Mouse (Mus musculus): ENCODE results near the gene Slit2. TPM values are rescaled to one million over a fixed set of nuclear protein-coding genes. Genes with fewer than 3 reads are reported as not detected.

The Slit2 gene
- total and polyA plus RNA-seq, 2 experiments = 0.09 to 0.13 TPM

GRCm38 (mm10) chr5:47980459-47980858, 2.5 kb upstream of the Slit2 start:
- TF ChIP-seq POLR2A (IDR thresholded peaks at IDR 0.05; ENCODE audit: extremely low read depth, insufficient read depth, low read length) (no peak), CTCF (IDR thresholded peaks at IDR 0.05; ENCODE audit: low read depth, low read length) (no peak)
- 38% methylated on average over 5 of the region's 5 CpGs for WGBS
- Histone ChIP-seq H3K27ac (replicated peaks; ENCODE audit: insufficient read depth, low read depth, low read length) (no peak overlapping the region), H3K79me2 (ENCODE audit: control insufficient read depth, insufficient read depth, low read length) (no peaks in the 10 kb centered on the region), H3K27me3 (ENCODE audit: control insufficient read depth, insufficient read depth, low read length) (peaks cover 11% of the 10 kb centered on the region), H3K9ac (ENCODE audit: low read depth, low read length) (no peak overlapping the region), H3K36me3 (ENCODE audit: control insufficient read depth, insufficient read depth, low read length) (no peaks in the 10 kb centered on the region), H3K4me3 (ENCODE audit: insufficient read depth, low read depth, low read length) (no peak overlapping the region), H3K4me1 (ENCODE audit: control insufficient read depth, insufficient read depth, low read length) (peaks cover 5% of the 10 kb centered on the region; the same call in 1 of the 2 replicates)
- DNase-seq (ENCODE audit: extremely low read depth, low read depth, low spot score) = no peak

GRCm38 (mm10) chr5:47981951-47982350, 987 bp upstream of the Slit2 start:
- Histone ChIP-seq H3K4me1 (ENCODE audit: control insufficient read depth, insufficient read depth, low read length) (peaks cover 5% of the 10 kb centered on the region; the same call in 1 of the 2 replicates), H3K27ac (replicated peaks; ENCODE audit: insufficient read depth, low read depth, low read length) (no peak overlapping the region), H3K9ac (ENCODE audit: low read depth, low read length) (no peak overlapping the region), H3K4me3 (ENCODE audit: insufficient read depth, low read depth, low read length) (no peak overlapping the region), H3K27me3 (ENCODE audit: control insufficient read depth, insufficient read depth, low read length) (peaks cover 19% of the 10 kb centered on the region), H3K36me3 (ENCODE audit: control insufficient read depth, insufficient read depth, low read length) (no peaks in the 10 kb centered on the region), H3K79me2 (ENCODE audit: control insufficient read depth, insufficient read depth, low read length) (no peaks in the 10 kb centered on the region)
- 71% methylated on average over 8 of the region's 8 CpGs for WGBS
- no peak for DNase-seq (ENCODE audit: extremely low read depth, low read depth, low spot score)
- no peak for TF ChIP-seq POLR2A (IDR thresholded peaks at IDR 0.05; ENCODE audit: extremely low read depth, insufficient read depth, low read length)

- no peak overlapping the region for H3K27ac ChIP-seq (replicated peaks; ENCODE audit: insufficient read depth, low read depth, low read length)
- peaks cover 5% of the 10 kb centered on the region; the same call in 1 of the 2 replicates for H3K4me1 ChIP-seq (ENCODE audit: control insufficient read depth, insufficient read depth, low read length)
- 2% methylated on average over 38 of the region's 38 CpGs for WGBS
- H3K4me3 ChIP-seq (ENCODE audit: insufficient read depth, low read depth, low read length) = peak overlapping the region; percentile 52; the same call in 1 of the 2 replicates
- TF ChIP-seq CTCF (IDR thresholded peaks at IDR 0.05; ENCODE audit: low read depth, low read length) (no peak), POLR2A (IDR thresholded peaks at IDR 0.05; ENCODE audit: extremely low read depth, insufficient read depth, low read length) (no peak)
- no peak for DNase-seq (ENCODE audit: extremely low read depth, low read depth, low spot score)
- H3K9ac ChIP-seq (ENCODE audit: low read depth, low read length) = no peak overlapping the region
- no peaks in the 10 kb centered on the region for H3K79me2 ChIP-seq (ENCODE audit: control insufficient read depth, insufficient read depth, low read length)
- H3K36me3 ChIP-seq (ENCODE audit: control insufficient read depth, insufficient read depth, low read length) = no peaks in the 10 kb centered on the region
- peaks cover 19% of the 10 kb centered on the region for H3K27me3 ChIP-seq (ENCODE audit: control insufficient read depth, insufficient read depth, low read length)
Observed at GRCm38 (mm10) chr5:47983746-47984583, 1.0 kb downstream of the Slit2 start.

- 5% methylated on average over 23 of the region's 23 CpGs for WGBS
- Histone ChIP-seq H3K9ac (ENCODE audit: low read depth, low read length) (no peak overlapping the region), H3K27me3 (ENCODE audit: control insufficient read depth, insufficient read depth, low read length) (peaks cover 19% of the 10 kb centered on the region), H3K36me3 (ENCODE audit: control insufficient read depth, insufficient read depth, low read length) (no peaks in the 10 kb centered on the region), H3K27ac (replicated peaks; ENCODE audit: insufficient read depth, low read depth, low read length) (no peak overlapping the region), H3K79me2 (ENCODE audit: control insufficient read depth, insufficient read depth, low read length) (no peaks in the 10 kb centered on the region), H3K4me3 (ENCODE audit: insufficient read depth, low read depth, low read length) (no peak overlapping the region), H3K4me1 (ENCODE audit: control insufficient read depth, insufficient read depth, low read length) (peaks cover 5% of the 10 kb centered on the region; the same call in 1 of the 2 replicates)
- TF ChIP-seq CTCF (IDR thresholded peaks at IDR 0.05; ENCODE audit: low read depth, low read length) (no peak), POLR2A (IDR thresholded peaks at IDR 0.05; ENCODE audit: extremely low read depth, insufficient read depth, low read length) (no peak)
- no peak for DNase-seq (ENCODE audit: extremely low read depth, low read depth, low spot score)
Observed at GRCm38 (mm10) chr5:47984584-47985197, 1.8 kb downstream of the Slit2 start.

GRCm38 (mm10) chr5:47985198-47985631, 2.3 kb downstream of the Slit2 start:
- TF ChIP-seq POLR2A (IDR thresholded peaks at IDR 0.05; ENCODE audit: extremely low read depth, insufficient read depth, low read length) (no peak), CTCF (IDR thresholded peaks at IDR 0.05; ENCODE audit: low read depth, low read length) (no peak)
- WGBS = 3% methylated on average over 13 of the region's 13 CpGs
- Histone ChIP-seq H3K79me2 (ENCODE audit: control insufficient read depth, insufficient read depth, low read length) (no peaks in the 10 kb centered on the region), H3K9ac (ENCODE audit: low read depth, low read length) (no peak overlapping the region), H3K36me3 (ENCODE audit: control insufficient read depth, insufficient read depth, low read length) (no peaks in the 10 kb centered on the region), H3K27ac (replicated peaks; ENCODE audit: insufficient read depth, low read depth, low read length) (no peak overlapping the region), H3K4me3 (ENCODE audit: insufficient read depth, low read depth, low read length) (no peak overlapping the region), H3K4me1 (ENCODE audit: control insufficient read depth, insufficient read depth, low read length) (peaks cover 5% of the 10 kb centered on the region; the same call in 1 of the 2 replicates), H3K27me3 (ENCODE audit: control insufficient read depth, insufficient read depth, low read length) (peaks cover 19% of the 10 kb centered on the region)
- no peak for DNase-seq (ENCODE audit: extremely low read depth, low read depth, low spot score)
